Mouse (Mus musculus) embryonic facial prominence, embryonic 10.5 days (tissue): Measurements from ENCODE around the gene E030018B13Rik. TPM values are rescaled to one million over a fixed set of nuclear protein-coding genes. Genes with fewer than 3 reads are reported as not detected.

Experiments used
- DNase-seq: peaks from one replicate; pipeline ENCODE4 v3.0.0-alpha.2; 2017; ENCODE audit warnings: low spot score
- H3K27ac ChIP-seq: fragments of 300-500 bp; sonication (generic); replicated peaks from 2 replicates; pipeline ENCODE4 v1.5.1; 2016; ENCODE audit warnings: mild to moderate bottlenecking
- H3K27me3 ChIP-seq: fragments of 300-500 bp; sonication (generic); replicated peaks from 2 replicates; pipeline ENCODE4 v1.6.1; 2016; ENCODE audit warnings: low read depth, mild to moderate bottlenecking; ENCODE audit not compliant: poor library complexity, severe bottlenecking
- H3K36me3 ChIP-seq: fragments of 300-500 bp; sonication (generic); replicated peaks from 2 replicates; pipeline ENCODE4 v1.6.1; 2016; ENCODE audit warnings: mild to moderate bottlenecking, moderate library complexity
- H3K4me1 ChIP-seq: fragments of 300-500 bp; sonication (generic); 2 replicates; pipeline ENCODE4 v1.6.1; 2016
- H3K4me3 ChIP-seq: fragments of 300-500 bp; sonication (generic); 2 replicates; pipeline ENCODE4 v1.5.1; 2016; ENCODE audit warnings: mild to moderate bottlenecking, moderate library complexity
- H3K9me3 ChIP-seq: fragments of 300-500 bp; sonication (generic); 2 replicates; pipeline ENCODE4 v1.6.1; 2016; ENCODE audit warnings: mild to moderate bottlenecking
- WGBS: fragments of 180-500 bp; shearing (Covaris S2); methylation state at CpG from one replicate; pipeline ENCODE4 v1.1.7; 2016; 5-methylcytosine and 5-hydroxymethylcytosine counted together
- polyA plus RNA-seq: library from polyadenylated mRNA; unstranded; fragments of >200 nt; fragmentation: Nextera tagmentation; extraction: Ambion mirVana; gene quantifications from 2 replicates; pipeline ENCODE4 v1.2.1, GENCODE M21; 2016

Gene E030018B13Rik
- not detected in 2 replicates for polyA plus RNA-seq

DNA sequence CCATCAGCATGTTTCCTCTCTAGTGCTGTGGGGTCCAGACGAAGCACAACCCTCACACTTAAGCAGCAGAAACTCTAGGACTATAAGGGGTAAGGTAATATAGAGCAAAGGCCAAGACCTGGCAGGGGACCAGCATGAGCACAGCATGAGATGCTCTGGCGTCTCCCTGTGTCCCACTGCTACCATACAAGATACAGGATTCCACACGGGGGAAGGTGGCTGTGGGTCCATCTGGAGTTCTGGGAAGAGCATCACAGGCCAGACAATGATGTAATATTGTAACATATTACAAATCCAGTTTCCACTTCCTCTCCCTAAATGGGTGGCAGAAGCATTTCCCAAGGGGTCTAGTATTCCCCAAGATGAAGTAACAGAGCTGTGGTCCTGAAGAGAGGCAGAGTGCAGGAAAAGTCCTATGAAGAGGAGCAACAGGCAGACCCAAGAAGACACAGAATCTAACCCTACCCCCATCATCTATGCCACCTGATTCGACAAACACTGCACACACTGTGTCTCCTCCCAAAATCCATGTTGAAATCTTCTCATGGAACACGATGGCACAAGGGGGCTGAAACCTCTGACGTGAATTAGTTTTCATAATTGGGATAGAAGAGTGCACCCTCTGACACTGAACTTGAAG lies at the start of gene E030018B13Rik:
E030018B13Rik (plus strand) TSS at position 590 of the 640 bp plus-strand sequence.
- Histone ChIP-seq H3K4me1 (peaks cover 36% of the 10 kb centered on the region), H3K36me3 (0 out of 2 replicates have a peak, but pooled peaks cover 3% of the 10 kb centered on the region), H3K27ac (no peak within 1 kb of the TSS), H3K27me3 (no peaks in the 10 kb centered on the region), H3K9me3 (no peaks in the 10 kb centered on the region), H3K4me3 (no peak within 1 kb of the TSS)
- no peak for DNase-seq
- 89% methylated on average over 6 of the region's 6 CpGs for WGBS

DNA sequence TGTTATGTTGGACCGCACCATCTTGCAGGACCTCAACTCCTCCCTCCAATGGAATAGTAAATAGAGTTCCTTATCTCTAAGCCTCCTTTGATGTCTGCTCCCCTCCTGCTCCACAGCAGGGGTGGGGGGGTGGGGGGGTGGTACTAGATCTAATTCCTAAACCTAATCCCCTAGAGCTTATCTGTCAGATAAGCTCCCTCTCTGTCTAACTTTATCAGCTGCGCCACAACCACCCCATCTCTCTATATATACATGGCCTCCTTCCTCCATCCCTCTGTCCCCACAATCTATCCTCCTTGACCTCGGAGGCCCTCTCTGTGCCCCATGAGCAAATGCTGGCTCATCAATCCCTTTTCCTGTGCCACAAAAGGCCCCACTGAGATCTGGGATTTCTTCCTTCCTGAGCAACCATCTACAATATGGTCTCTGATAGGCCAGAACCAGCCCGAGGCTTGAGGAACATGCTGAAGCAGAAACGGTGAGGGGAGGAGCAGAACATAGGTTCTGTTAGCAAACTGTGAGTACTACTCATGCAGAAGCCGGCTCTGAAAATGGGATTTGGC lies 48.2 kb upstream of the E030018B13Rik start:
- Histone ChIP-seq H3K4me1 (peaks cover under 1% of the 10 kb centered on the region; the same call in 1 of the 2 replicates), H3K27me3 (no peaks in the 10 kb centered on the region), H3K36me3 (no peaks in the 10 kb centered on the region), H3K27ac (no peak overlapping the region), H3K4me3 (no peak overlapping the region), H3K9me3 (no peaks in the 10 kb centered on the region)
- no peak for DNase-seq
- WGBS, result 64% methylated on average over 6 of the region's 6 CpGs

DNA sequence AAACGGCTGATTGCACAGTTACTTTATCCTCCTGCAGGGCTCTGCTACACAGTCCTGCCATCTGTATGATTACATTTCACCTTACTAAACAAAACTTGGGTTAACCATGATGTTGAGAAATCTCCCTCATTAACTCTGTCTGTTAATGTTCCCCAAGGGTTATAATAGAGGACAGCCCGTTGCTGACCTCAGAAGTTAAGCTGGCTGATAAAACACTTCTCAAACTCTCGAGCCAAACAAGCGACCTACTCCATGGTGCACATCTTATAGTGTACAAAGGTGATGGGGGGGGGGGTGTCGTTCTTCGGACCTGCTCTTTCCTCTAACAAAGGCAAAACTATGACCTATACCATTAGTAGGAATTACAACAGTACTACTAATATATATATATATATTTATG lies 45.0 kb upstream of the E030018B13Rik start:
- no peaks in the 10 kb centered on the region for H3K9me3 ChIP-seq
- 87% methylated on average over 6 of the region's 6 CpGs for WGBS
- no peak overlapping the region for H3K4me3 ChIP-seq

DNA sequence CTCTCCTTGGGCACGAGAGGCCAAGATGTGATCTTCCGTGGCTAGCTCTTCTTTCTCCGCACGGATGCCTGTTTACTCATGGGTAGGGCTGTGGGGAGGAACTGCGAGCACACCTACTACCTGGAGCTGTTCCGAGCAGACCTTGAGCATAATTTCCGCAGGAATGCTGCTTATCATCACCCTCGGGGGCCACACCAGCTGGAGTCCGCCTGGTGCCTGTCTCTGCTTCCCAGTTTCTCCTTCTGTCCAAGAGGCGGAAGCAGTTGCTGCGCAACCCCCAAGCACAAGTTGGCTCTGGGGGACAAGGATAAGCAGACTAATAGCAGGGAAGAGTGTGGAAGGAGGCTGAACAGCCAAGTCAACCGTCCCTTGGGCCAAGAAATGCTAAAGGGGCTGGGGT lies 42.8 kb upstream of the E030018B13Rik start:
- Histone ChIP-seq H3K36me3 (no peaks in the 10 kb centered on the region), H3K4me1 (peaks cover 12% of the 10 kb centered on the region), H3K27ac (no peak overlapping the region), H3K4me3 (no peak overlapping the region), H3K9me3 (no peaks in the 10 kb centered on the region), H3K27me3 (no peaks in the 10 kb centered on the region)
- 62% methylated on average over 12 of the region's 12 CpGs for WGBS
- no peak for DNase-seq

More for the DNA sequence above, 45.0 kb upstream of the E030018B13Rik start:
- H3K4me1 ChIP-seq, result peaks cover 6% of the 10 kb centered on the region; the same call in 1 of the 2 replicates
- H3K36me3 ChIP-seq, result no peaks in the 10 kb centered on the region
- H3K27me3 ChIP-seq, result no peaks in the 10 kb centered on the region
- no peak overlapping the region for H3K27ac ChIP-seq
- no peak for DNase-seq

DNA sequence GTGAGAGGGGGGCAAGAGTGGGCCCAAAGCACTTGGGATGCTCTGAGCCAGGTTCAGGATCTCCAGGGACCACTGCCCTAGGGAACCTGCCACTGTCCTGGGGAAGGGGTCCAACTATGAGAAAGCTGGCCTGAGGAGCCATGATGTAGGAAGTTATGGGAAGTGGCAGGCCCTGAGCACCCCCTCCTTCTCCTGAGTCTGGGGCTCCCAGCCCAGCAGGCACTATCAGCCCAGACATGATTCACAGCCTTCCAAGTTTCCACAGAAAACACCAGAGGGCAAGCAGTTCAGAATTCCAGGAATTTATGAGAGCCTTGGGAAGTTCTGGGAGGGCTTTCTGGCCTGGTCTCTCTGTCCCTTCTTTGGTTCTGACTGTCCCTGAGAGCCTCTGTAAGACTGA lies 41.0 kb upstream of the E030018B13Rik start:
- no peaks in the 10 kb centered on the region for H3K9me3 ChIP-seq
- peaks cover 12% of the 10 kb centered on the region for H3K4me1 ChIP-seq
- H3K27me3 ChIP-seq, result no peaks in the 10 kb centered on the region
- H3K4me3 ChIP-seq, result no peak overlapping the region
- H3K27ac ChIP-seq, result no peak overlapping the region
- no peaks in the 10 kb centered on the region for H3K36me3 ChIP-seq
- no peak for DNase-seq

DNA sequence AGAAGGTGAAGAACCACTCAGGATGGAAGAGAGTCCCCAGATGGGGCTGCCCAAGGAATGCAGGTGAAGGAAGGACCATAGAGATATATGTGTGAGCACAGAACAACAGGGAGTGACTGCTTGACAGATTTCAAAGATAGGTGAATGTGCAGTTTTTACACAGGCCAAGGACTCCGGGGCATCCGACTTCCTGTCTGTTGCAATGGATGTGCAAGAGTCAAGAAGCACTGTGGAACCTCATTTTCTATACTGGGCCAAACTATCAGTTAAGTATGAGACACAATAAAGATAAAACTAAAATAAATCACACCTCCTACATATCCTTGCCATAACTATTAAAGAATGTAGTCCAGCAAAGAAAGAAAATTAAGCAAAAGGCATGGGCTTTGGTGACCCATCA lies 40.0 kb upstream of the E030018B13Rik start:
- WGBS, result 87% methylated on average over 2 of the region's 2 CpGs
- no peak overlapping the region for H3K27ac ChIP-seq
- no peak overlapping the region for H3K4me3 ChIP-seq

DNA sequence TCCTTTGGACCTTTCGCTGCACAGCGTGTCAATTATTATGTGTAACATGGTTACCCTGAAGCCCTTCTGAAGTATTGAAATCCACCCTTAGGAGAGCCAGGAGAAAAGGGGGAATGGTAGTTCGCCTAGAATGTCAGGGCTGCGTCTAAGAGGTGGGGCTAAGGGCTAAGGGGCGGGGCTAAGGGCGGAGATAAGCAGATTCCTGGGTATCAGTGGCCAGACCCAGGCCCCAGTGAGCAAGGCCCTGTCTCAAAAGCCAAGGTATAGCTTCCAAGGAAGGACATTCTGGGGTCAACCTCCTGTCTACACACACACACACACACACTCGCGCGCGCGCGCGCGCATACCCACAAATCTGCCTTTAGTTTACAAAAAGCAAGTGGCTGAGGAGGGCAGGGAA lies 39.0 kb upstream of the E030018B13Rik start:
- Histone ChIP-seq H3K9me3 (no peaks in the 10 kb centered on the region), H3K36me3 (no peaks in the 10 kb centered on the region), H3K27ac (no peak overlapping the region), H3K27me3 (no peaks in the 10 kb centered on the region), H3K4me3 (0 out of 2 replicates have a peak overlapping the region, but pooled peaks have one; percentile 13), H3K4me1 (peaks cover 12% of the 10 kb centered on the region)
- DNase-seq, result peak; percentile 19
- 25% methylated on average over 14 of the region's 14 CpGs for WGBS

More for the DNA sequence above, 40.0 kb upstream of the E030018B13Rik start:
- Histone ChIP-seq H3K4me1 (peaks cover 12% of the 10 kb centered on the region), H3K36me3 (no peaks in the 10 kb centered on the region), H3K9me3 (no peaks in the 10 kb centered on the region), H3K27me3 (no peaks in the 10 kb centered on the region)
- DNase-seq, result no peak

DNA sequence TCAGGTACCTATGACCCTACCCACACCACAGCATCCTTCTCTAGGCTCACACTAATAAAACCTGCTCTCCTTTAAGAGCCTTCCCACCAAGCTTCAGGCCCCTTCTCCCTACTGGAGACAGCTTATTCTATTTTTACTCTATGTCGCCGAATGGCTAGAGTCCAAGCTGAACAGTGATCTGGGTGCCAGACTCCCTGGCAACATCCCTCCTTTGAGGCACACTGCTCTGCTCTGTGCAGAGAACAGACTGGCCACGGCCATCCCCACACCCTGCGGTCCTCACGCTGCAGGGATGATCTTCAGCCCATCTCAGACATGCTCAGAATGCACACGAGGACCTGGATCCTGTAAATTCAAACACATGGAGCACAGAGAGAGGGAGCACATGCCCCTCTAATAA lies 37.1 kb upstream of the E030018B13Rik start:
- no peak overlapping the region for H3K4me3 ChIP-seq
- H3K27ac ChIP-seq, result no peak overlapping the region
- no peaks in the 10 kb centered on the region for H3K27me3 ChIP-seq
- peaks cover 5% of the 10 kb centered on the region; the same call in 1 of the 2 replicates for H3K4me1 ChIP-seq
- H3K9me3 ChIP-seq, result no peaks in the 10 kb centered on the region
- WGBS, result 89% methylated on average over 6 of the region's 6 CpGs
- no peaks in the 10 kb centered on the region for H3K36me3 ChIP-seq
- no peak for DNase-seq

DNA sequence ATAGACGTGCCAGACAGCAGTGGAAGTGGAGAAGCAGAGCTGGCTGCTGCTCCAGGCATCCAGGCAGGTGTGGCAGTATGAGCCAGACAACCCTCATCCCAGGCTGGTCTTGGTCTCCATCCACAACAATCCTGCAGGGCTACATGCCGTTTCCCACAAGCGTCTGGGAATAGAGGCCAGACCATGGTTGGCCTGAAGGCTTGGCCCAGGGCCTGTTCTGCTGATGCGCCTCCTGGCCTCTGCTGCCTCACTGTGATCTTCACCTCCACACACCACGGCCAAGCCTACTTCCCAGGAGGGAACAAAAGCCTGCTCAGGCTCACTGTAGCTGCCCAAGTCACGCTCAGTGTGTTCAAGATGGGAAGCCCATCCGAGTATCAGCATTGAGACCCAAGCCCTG lies 33.9 kb upstream of the E030018B13Rik start:
- H3K9me3 ChIP-seq, result no peaks in the 10 kb centered on the region
- DNase-seq, result no peak
- no peak overlapping the region for H3K27ac ChIP-seq
- peaks cover 7% of the 10 kb centered on the region; the same call in 1 of the 2 replicates for H3K4me1 ChIP-seq
- WGBS, result 90% methylated on average over 7 of the region's 7 CpGs
- 0 out of 2 replicates have a peak, but pooled peaks cover under 1% of the 10 kb centered on the region for H3K36me3 ChIP-seq
- no peak overlapping the region for H3K4me3 ChIP-seq
- H3K27me3 ChIP-seq, result no peaks in the 10 kb centered on the region

DNA sequence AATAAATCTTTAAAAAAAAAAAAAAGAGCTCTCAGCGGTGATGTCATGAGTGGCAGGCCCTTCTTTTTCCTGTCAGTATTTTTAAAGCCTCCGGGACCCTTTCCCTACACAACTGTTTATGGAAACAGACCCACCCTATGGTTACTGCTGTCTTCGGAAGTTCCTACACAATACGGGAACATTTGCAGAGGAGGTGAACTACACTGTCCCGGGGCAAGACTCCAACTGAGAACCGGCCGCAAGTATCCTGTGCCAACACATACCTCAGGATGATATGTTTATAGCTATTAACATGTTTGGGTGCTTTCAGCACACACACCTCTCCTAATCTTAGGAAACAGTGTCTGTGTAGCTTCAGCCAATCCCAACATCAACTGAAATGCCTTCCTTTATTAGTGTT lies 31.6 kb upstream of the E030018B13Rik start:
- WGBS, result 89% methylated on average over 7 of the region's 7 CpGs

DNA sequence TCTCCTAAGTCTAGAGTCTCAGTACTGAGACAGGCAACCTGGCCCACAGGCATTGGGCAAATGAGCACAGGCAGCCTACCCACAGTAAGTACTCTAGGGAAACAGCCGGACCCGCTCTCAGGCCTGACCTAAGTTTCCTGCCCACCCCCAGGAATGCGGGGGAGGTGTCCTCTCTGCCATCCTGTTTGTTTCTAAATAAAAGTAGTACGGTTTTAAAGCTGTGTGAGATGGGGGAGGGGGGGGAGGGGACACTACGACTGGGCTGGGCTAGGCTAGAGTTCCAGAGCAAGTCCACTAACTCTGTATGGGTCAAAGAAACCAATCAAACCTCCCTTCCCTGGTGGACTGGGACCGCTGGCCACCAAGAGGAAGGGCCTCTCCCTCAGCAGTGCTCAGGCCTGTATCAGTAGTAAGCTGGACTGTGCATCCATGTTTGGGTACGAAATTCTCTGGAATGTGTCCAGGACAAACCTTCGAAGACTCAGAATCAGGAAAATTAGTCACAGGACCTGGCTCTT lies 29.6 kb upstream of the E030018B13Rik start:
- Histone ChIP-seq H3K9me3 (no peaks in the 10 kb centered on the region), H3K36me3 (peaks cover 34% of the 10 kb centered on the region), H3K4me1 (0 out of 2 replicates have a peak, but pooled peaks cover 5% of the 10 kb centered on the region), H3K27ac (no peak overlapping the region), H3K4me3 (no peak overlapping the region), H3K27me3 (no peaks in the 10 kb centered on the region)
- no peak for DNase-seq
- 50% methylated on average over 8 of the region's 8 CpGs for WGBS

More for the DNA sequence above, 31.6 kb upstream of the E030018B13Rik start:
- no peak for DNase-seq
- Histone ChIP-seq H3K36me3 (peaks cover 18% of the 10 kb centered on the region), H3K4me3 (no peak overlapping the region), H3K27me3 (no peaks in the 10 kb centered on the region), H3K4me1 (0 out of 2 replicates have a peak, but pooled peaks cover 5% of the 10 kb centered on the region), H3K9me3 (no peaks in the 10 kb centered on the region), H3K27ac (no peak overlapping the region)

DNA sequence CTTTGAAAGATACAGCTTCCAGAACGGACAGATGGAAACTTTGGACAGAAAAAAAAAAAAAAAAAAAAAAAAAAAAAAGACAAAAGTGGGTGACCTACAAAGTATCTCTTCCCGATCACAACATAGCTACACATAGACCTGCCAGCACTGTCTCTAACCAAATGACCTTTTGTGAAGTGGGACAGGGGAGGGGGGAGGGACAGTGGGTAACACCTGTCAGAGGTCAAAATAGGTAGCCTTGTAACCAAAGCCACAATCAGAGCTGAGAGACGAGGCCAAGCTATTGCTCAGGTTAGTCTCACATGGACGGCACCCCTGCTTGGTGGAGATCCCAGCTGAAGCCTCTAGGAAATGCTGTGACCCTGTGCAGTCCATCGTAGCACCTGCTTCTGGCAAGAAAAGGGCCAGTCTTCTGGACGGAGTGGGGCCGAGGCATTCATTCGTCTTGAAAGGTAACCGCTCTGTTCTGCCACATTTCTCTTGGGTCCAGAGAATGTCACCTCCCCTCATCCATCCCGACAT lies 29.0 kb upstream of the E030018B13Rik start:
- no peak for DNase-seq
- WGBS, result 86% methylated on average over 10 of the region's 10 CpGs

More for the DNA sequence above, 29.0 kb upstream of the E030018B13Rik start:
- Histone ChIP-seq H3K36me3 (peaks cover 34% of the 10 kb centered on the region), H3K4me3 (no peak overlapping the region), H3K27ac (no peak overlapping the region), H3K27me3 (no peaks in the 10 kb centered on the region), H3K4me1 (0 out of 2 replicates have a peak, but pooled peaks cover 5% of the 10 kb centered on the region), H3K9me3 (no peaks in the 10 kb centered on the region)
